Mouse (Mus musculus) gastrocnemius, postnatal 14 days (tissue): ENCODE data around the gene Kctd18. TPM values are rescaled to one million over a fixed set of nuclear protein-coding genes. Genes with fewer than 3 reads are reported as not detected.
"Not testable (repeated sequence)": the region's sequence is repeated elsewhere in the genome, so short reads cannot be mapped to it uniquely, and the experiment has no call there.

Source experiments
- DNase-seq: peaks from one replicate; pipeline ENCODE4 v3.0.0; 2021; ENCODE audit warnings: mixed read lengths
- intact Hi-C: fragments of 180-260 bp; cut with DNase I; formaldehyde crosslinking; loops from one replicate; pipeline ENCODE4 v1.15.1; 2025; ENCODE audit warnings: low total_unique reads
- long read RNA-seq, 2 experiments: library from polyadenylated mRNA; stranded (forward); transcript quantifications; one replicate each; pipeline ENCODE4 v2.0.0; 2021
- total RNA-seq, 2 experiments: library from RNA; stranded (reverse); gene quantifications; 2 replicates each; pipeline ENCODE4 v1.2.3; 2021

Kctd18 gene
- total RNA-seq = 1 to 10 TPM; 3.8 to 4.5 TPM
- long read RNA-seq, experiment 1, partial matches to known transcripts = 0 of 2 reads
- long read RNA-seq, experiment 1, other reads (novel, unspliced or antisense) = 1 of 2 reads
- long read RNA-seq, experiment 2, partial matches to known transcripts = 0 of 5 reads
- long read RNA-seq, experiment 2, other reads (novel, unspliced or antisense) = 2 of 5 reads

GRCm38 (mm10) chr1:58018856-58019255 is at the start of gene Kctd18:
Kctd18 (minus strand) TSS chr1:58018956.
- intact Hi-C loops = no loop called here

DNA sequence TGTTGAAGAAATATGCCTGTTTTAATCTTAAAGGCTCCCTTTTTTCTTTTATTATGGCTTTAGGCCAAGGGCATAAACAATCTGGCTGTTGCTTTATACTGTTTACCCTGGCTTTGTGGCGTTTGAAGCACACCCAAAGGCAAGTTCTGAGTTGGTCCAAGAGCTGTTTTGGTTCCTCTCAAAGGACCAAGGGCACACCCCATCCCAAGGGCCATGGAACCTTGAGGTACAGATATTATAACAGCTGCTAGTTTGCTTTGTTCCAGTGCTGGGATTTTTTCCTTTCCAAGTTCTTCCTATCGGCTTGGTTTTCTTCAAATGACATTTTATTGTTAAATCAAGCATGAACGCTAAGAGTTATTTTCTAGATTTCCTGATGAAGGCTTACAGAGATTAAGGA is 46.9 kb upstream of the Kctd18 start:
- intact Hi-C loops = no loop called here
- no peak for DNase-seq

More at GRCm38 (mm10) chr1:58018856-58019255, at the start of gene Kctd18:
- no peak for DNase-seq

DNA sequence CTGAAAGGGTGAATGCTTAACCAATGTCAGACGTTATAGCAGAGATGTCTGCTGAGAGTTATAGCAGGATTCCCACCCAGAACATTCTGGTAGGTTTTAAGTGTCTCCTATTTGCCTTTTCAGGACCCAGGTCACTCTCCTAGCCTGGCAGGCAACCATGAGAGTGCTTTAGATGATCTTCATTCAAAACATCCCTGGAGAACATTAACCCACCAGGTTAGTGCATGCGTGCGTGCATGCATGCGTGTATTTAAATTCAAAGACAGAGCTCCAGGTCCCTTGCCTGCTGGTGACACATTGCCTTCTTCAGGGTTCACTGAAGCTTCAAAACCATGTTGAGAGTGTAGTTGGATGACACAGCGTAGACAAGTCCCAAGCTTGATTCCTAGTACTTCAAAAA is 46.4 kb upstream of the Kctd18 start:
- DNase-seq = no peak
- intact Hi-C loops = no loop called here

DNA sequence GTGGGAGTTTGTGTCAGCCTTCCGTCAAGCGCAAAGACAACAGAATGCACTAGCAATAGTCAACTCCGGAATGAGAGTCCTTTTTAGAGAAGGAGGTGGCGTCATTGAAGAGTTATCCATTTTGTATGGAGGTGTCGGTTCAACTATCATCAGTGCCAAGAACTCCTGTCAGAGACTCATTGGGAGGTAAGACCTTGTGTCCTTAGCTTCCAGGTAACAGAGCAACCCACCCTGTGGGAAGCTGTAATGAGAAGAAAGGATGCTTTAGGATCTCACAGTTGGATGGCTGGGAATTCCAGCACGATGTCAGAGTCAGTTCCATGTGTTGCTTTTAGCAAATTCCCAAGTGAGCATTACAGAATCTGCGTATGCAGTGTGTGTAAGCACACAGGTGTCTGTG is 43.4 kb upstream of the Kctd18 start:
- no peak for DNase-seq
- intact Hi-C loops = no loop called here

DNA sequence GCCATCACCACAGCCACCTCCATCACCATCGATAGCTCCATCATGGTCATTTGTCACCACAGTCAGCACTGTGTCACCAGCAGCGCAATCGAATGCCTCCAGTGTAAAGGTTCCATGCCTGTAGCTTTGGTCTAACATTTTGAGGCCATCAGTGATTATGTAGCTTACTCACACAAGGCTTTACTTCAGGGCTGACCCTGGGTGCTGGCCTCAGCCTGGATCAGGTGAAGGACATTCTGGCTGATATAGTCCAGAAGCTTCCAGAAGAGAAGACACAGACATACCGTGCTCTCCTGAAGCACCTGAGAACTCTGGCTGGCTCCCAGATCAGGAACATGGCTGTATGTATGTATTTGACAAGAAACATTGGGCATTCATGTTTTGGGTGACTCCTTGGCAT is 40.1 kb upstream of the Kctd18 start:
- DNase-seq = no peak
- intact Hi-C loops = no loop called here

GRCm38 (mm10) chr1:58056939-58057338 is 38.2 kb upstream of the Kctd18 start:
- no peak for DNase-seq
- intact Hi-C loops = no loop called here

DNA sequence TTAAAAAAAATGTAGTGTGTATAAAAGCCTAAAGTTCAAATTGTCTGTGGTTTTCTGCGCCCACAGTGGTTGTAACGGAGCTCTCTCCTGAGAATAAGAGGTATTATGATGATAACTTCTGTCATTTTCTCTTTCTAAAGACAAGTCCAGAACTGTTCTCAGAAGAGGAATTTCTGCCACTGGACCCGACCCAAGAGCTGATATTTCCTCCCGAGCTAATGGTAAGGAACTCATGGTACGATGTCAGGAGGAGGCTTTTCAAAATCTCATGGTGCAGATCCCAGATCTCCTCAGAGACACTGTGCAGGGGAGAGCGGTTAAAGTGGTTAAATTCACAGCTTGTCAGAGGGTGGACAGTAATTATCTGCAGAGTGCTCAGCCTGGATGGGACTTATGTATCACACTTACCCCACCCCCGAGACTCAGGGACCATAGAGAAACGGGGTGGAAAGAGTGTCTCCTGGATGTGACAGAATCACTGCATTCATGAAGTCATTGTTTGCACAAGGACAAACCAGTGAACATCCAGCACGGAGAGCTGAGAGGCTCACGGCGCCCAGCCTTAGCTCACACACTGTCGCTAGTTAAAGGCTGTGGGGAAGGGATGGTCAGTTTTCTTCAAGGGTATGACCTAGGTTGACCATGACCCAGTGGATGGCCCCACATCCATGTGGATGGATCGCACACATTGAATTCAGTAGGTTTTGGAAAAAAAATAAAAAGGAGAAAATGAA is 37.5 kb upstream of the Kctd18 start:
- no peak for DNase-seq
- intact Hi-C loops = no loop called here

GRCm38 (mm10) chr1:58055598-58055997 is 36.8 kb upstream of the Kctd18 start:
- intact Hi-C loops = no loop called here
- DNase-seq = no peak

DNA sequence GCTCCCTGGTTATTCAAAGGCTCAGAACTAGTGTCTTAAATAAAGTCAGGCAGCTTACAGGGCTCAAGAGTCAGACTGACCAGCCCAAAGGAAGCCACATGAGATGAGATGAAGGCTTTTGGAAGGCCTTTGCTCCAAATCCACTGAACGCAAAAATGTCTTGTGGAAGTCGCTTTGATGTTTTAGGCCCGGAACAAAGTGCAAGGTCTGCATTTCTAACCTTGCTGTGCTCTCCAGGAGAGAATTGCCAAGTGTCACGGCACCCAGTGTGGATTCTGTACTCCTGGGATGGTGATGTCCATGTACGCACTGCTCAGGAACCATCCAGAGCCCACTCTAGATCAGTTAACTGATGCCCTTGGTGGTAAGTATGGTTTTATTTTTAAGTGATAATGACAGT is 30.4 kb upstream of the Kctd18 start:
- DNase-seq = no peak
- intact Hi-C loops = no loop called here

DNA sequence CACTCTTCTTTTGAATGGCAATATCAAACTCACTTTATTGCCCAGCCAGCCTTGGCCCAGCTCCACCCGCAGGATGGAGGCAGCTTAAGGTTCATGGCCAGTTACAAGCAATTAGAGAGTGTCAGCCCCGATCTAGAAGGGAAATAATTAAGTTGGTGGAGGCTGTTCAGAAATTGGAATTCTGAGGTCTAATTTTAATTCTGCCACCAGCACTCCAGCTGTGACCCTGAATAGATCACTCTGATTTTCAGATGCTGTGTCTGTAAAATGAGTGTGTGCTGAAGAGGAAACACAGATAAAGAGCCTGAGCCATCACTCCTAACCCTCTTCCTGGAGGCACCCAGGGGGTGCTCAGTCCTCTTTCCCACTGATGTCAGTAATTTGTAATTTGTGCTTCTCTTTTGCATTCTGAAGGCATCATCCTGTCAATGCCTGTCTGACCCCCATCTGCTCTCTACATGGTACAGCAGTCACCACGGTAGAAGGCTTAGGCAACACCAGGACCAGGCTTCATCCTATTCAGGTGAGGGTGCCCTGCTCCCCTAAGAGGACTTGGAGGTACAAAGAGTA is 28.1 kb upstream of the Kctd18 start:
- no peak for DNase-seq
- intact Hi-C loops = no loop called here

DNA sequence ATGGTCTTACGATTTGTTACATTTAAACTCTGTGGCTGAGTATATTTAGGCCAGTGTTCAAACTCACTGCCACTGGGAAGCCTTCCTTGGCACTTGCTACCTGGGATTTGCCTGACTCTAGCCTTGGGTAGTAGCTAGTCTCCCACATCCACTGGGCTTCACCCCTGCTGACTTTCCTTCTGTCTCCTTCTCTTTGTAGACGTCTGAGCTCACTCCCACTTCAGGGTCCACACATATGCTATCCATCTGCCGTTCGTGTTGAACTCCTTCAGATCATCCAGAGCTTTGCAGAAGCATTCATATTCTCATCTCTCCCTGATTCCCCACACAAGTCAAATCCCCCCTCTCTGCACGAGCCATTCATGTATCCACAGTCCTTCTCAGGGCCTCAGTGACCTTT is 26.8 kb upstream of the Kctd18 start:
- intact Hi-C loops = no loop called here
- no peak for DNase-seq

DNA sequence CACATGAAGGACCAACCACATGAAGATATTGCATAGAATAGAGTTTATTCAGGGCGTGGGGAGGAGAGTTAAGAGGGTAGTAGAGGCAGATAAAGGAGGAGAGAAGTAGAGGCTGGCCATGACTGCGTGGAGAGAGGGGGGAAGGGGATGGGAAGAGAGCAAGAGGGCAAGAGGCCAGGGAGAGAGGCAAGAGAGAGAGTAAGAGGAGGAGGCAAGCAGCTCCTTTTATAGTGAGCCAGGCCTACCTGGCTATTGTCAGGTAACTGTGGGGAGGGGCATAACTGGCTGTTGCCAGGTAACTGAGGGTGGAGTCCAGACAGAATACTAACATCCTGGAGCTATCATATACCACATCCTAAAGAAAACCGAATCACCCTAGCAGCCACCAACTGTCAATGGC is 26.3 kb upstream of the Kctd18 start:
- DNase-seq = no peak
- intact Hi-C loops = no loop called here

- DNase-seq, intact Hi-C loops: not testable (repeated sequence)
These were observed 18.6 kb upstream of the Kctd18 start for GRCm38 (mm10) chr1:58037306-58037705.

DNA sequence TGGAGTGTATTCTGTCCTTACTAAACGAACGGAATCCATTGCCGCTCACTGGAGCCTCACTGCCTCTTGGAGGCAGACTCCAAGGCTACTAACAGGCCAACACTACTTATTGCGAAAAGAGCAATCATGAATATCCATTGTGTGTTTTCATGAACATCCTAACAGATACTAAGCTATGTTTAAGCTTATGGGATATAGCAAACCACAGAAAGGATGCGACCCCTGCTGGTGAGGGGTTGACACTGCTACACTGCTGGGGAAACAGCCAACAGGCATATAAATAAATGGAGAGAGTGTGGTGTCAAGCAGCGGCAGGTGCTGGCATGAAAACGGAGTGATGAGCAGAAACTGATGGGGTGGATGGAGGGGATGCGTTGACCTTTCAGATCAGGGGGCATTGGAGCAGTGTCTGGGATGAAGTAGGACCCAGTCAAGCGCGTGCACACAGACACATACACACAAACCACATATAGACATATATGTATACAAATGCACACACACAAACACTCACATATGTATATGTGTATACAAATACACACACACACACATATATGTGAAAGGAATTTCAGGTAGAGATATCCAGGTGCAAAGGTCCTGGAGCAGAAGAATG is 12.5 kb upstream of the Kctd18 start:
- intact Hi-C loops = no loop called here

DNA sequence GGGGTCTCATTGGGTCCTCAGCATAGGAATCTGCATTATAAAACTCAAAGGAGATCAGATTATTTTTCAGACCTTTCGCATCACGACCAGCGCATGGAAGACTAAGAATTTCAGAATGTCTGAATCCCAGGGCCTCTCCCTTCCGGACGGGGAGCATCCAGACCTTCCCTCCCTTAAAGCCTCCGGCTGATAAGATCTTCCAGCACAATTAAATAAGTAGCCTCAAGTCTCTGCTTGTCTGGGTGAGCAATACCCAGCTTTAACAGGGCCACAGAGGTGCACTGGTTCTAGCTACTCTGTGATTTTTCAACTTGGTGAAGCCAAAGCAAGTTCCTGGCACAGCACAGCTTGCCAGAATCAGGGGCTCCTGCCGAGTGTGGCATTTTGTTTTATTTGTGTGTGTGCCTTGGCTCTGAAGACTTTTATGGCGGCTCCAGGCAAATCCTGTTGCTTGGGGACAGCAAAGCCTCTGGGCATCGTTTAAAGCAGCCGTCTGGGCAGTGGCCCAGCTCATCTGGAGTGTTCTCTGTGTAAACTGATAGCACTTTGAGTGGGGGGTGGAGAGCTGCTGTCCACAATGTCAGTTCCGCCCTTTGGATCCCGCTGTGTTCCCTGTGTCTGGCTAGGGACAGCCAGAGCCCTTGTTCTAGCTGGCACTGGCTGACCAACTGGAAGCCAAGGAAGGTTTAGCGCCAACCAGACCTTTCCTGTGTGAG is 11.6 kb upstream of the Kctd18 start:
- peak; percentile 79 for DNase-seq
- intact Hi-C loops = no loop called here

More for the DNA sequence above, 12.5 kb upstream of the Kctd18 start:
- DNase-seq = peak; percentile 51

DNA sequence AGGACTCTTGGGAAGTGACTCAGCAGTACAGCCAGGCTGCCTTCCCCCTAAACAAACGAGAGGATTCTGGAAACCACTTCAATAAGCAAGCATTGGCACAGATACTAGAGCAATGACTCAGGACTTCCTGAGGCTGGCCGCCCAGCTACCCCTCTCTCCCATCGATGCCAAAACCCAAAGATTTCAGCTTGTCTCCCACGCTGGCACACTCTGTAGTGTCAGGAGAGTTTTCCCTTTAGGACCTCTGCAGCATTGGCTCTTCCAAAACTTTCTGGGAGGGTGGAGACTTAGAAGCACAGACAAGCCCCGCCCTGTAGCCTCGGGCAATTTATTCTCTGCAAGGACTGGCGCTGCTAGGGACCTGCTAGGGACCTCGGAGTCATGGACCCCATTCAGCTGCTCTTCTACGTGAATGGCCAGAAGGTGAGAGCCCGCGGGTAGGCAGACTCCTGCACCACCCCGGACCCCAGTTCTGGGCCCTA is 10.9 kb upstream of the Kctd18 start, which contains the start of gene Aox1:
Gene Aox1, plus strand, starts transcription at position 296 of the 482 bp plus-strand sequence.
- intact Hi-C loops = no loop called here
- peak; percentile 72 for DNase-seq

DNA sequence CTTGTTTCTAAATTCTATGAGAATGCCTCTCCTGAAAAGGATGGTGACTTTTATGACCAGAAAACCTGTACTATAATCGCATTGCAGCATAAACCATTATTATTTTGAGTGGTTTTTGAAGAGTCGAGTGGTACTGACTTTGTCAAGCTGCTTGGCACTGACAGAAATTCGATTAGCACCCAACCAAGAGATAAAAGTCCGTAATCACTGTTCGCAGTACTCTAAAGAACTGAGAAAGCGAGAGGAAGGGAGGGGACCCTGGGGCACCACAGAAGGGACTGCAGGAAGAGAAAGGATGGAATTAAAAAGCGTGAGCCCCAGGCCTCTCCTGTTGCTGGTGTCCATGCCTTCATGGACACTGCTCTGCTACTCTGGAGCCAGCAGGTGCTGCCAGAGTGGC is 9.0 kb upstream of the Kctd18 start:
- intact Hi-C loops = no loop called here
- DNase-seq = no peak

DNA sequence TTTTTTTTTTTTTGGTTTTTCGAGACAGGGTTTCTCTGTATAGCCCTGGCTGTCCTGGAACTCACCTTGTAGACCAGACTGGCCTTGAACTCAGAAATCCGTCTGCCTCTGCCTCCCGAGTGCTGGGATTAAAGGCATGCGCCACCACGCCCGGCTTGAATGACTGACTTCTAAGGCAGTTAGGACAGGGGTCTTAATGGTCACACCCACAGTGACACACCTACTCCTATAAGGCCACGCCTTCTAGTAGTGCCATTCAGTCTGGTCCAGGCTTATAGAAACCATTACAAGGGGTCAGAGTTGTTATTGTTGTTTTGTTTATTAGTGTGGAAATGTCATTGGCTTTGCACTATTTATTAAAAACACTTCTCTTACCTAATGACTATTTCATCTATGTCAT is 12.4 kb downstream of the Kctd18 start:
- intact Hi-C loops, DNase-seq: not testable (repeated sequence)

DNA sequence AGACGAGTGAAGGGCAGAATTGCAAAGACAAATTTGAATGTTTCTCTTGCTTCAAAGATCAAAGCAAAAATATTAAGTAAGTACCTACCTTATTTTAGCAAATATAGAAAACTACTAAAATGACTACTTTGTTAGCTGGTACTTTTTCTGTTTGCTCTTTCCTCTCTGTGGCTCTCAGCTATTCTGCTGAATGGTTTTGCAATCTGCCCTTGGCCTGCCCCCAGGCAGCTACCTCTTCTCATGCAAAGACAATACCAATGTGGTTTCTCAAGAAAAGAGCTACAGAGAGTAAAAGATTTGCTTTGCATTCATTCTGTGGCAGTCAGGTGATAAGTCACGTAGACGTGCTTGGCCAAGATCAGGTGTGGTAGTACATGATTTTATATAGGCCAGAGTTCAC is 20.6 kb downstream of the Kctd18 start:
- intact Hi-C loops = no loop called here
- DNase-seq = no peak

- no peak for DNase-seq
- intact Hi-C loops = no loop called here
These were observed 22.6 kb downstream of the Kctd18 start for GRCm38 (mm10) chr1:57996133-57996615.
